Mouse (Mus musculus) megakaryocyte, embryonic 14.5 days (primary cell): Measurements from ENCODE around the gene Zfp263.

ENCODE experiments used
- FLI1 ChIP-seq: IDR thresholded peaks from 2 replicates; pipeline ENCODE4 v1.6.1; 2012; ENCODE audit warnings: low read length, inconsistent platforms, mixed read lengths
- GATA1 ChIP-seq: IDR thresholded peaks from 3 replicates; pipeline ENCODE4 v1.6.1; 2012; ENCODE audit warnings: mixed read lengths, low read length, inconsistent platforms, borderline replicate concordance

DNA sequence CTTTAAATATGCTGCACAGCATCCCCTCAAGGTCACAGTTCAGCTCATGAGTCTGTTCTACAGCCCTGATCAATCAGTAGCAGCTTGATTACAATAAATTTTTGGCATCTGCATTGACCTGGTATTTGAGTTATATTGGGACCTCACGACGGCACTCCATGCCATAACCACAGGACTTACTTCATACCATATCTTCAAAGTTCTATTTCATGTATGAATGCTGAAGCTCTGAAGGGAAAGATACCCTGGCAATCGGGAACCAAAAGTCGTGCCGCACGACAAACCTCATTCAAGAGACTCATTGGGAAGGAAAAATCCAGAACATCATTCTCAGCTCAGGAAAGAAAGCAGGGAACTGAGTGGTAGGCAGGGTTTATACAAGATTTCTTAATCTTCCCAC, 1.4 kb upstream of the Zfp263 start:
- no peak for TF ChIP-seq GATA1
- no peak for TF ChIP-seq FLI1
